8 mouse cellular contexts compared by ENCODE assay signal in the genomic region with DNA sequence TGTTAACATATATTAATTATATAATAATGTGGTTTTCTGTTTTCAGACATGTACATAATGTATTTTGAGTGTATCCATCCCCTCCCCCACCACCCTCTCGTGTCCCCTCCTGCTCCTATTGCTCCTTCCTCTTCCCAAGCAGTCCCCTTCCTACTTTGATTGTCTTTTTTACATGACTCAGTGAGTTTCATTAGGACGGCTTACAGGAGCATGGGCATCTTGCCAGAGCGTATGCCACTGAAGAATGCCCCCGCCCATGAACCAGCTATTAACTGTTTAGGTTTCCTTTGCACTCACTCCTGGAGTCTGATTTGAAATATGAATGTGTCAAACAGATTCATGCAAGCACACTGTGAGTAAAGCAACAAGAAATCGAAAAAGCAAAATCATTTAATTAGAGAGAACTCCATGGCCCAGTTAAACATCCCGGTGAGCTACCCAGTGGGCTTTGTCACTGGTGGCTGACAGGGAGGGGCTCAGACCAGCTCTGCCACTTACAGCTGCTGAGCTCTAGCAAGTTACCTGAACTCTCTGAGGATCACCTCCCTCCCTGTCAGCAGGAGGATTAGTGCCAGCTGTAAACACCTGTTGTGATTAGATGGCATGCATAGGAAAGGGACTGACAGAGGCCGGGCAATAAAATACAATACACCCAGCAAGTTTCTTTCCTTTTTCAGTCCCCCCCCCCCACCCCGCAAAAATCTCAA. TPM values are rescaled to one million over a fixed set of nuclear protein-coding genes. Genes with fewer than 3 reads are reported as not detected.
A peak's percentile ranks its signal among the peaks of the same experiment; 100 is the strongest.
DNase-seq lines count a peak whose midpoint lies in the region; ATAC-seq and TF ChIP-seq lines count a peak whose summit lies in the region.

No protein-coding gene starts in this region.

- no peak for TF ChIP-seq CTCF in heart, postnatal 0 days (IDR thresholded peaks at IDR 0.05; ENCODE audit: low read depth)

- peak; percentile 31 for DNase-seq in heart, postnatal 0 days (ENCODE audit: low spot score)
- DNase-seq in heart, adult 8-10 months (ENCODE audit: low spot score), result no peak
- DNase-seq in midbrain, embryonic 11.5 days (ENCODE audit: low spot score, missing footprints), result no peak
- DNase-seq in midbrain, embryonic 10.5 days (ENCODE audit: low spot score), result no peak
- peak; percentile 35 for DNase-seq in lung, postnatal 10 days
- no peak for DNase-seq in left cerebral cortex, adult 9 months (ENCODE audit: low spot score in 2 of 2)
- DNase-seq in ovary, adult 18-20 months (ENCODE audit: low spot score), result no peak

- H3K36me3 ChIP-seq in heart, postnatal 0 days (replicated peaks; ENCODE audit: control insufficient read depth, insufficient read depth, low read length), result no peaks in the 10 kb centered on the region
- H3K36me3 ChIP-seq in midbrain, embryonic 11.5 days (ENCODE audit: control insufficient read depth, insufficient read depth, low read length), result no peaks in the 10 kb centered on the region
- no peaks in the 10 kb centered on the region for H3K36me3 ChIP-seq in midbrain, embryonic 10.5 days
- H3K36me3 ChIP-seq in stomach, embryonic 16.5 days (ENCODE audit: control insufficient read depth, insufficient read depth, low read length), result no peaks in the 10 kb centered on the region

- no peak for TF ChIP-seq EP300 in heart, postnatal 0 days (IDR thresholded peaks at IDR 0.05; ENCODE audit: low read depth)

- no peak for ATAC-seq in heart, postnatal 0 days (ENCODE audit: insufficient read depth, low read depth)
- peak; percentile 59; the same call in 1 of the 2 replicates for ATAC-seq in midbrain, embryonic 11.5 days (ENCODE audit: low FRiP score)
- peak; percentile 60; the same call in 1 of the 2 replicates for ATAC-seq in stomach, embryonic 16.5 days (ENCODE audit: insufficient read depth, low FRiP score)

- H3K27me3 ChIP-seq in heart, postnatal 0 days (ENCODE audit: control insufficient read depth, insufficient read depth, low read length), result no peaks in the 10 kb centered on the region
- H3K27me3 ChIP-seq in midbrain, embryonic 11.5 days (ENCODE audit: control insufficient read depth, insufficient read depth, low read length), result no peaks in the 10 kb centered on the region
- no peaks in the 10 kb centered on the region for H3K27me3 ChIP-seq in midbrain, embryonic 10.5 days (ENCODE audit: low read depth, poor library complexity, severe bottlenecking)
- H3K27me3 ChIP-seq in stomach, embryonic 16.5 days (ENCODE audit: control insufficient read depth, insufficient read depth, low read length), result no peaks in the 10 kb centered on the region

- no peaks in the 10 kb centered on the region for H3K4me1 ChIP-seq in heart, postnatal 0 days (ENCODE audit: control insufficient read depth, insufficient read depth)
- H3K4me1 ChIP-seq in midbrain, embryonic 11.5 days (ENCODE audit: control insufficient read depth, insufficient read depth, low read length), result no peaks in the 10 kb centered on the region
- H3K4me1 ChIP-seq in midbrain, embryonic 10.5 days, result no peaks in the 10 kb centered on the region
- H3K4me1 ChIP-seq in stomach, embryonic 16.5 days (ENCODE audit: control insufficient read depth, insufficient read depth, low read length), result 0 out of 2 replicates have a peak, but pooled peaks cover 5% of the 10 kb centered on the region

- H3K4me2 ChIP-seq in heart, postnatal 0 days (ENCODE audit: low read depth, low read length), result no peak overlapping the region
- H3K4me2 ChIP-seq in midbrain, embryonic 11.5 days, result no peak overlapping the region
- H3K4me2 ChIP-seq in stomach, embryonic 16.5 days (ENCODE audit: low read depth, low read length), result no peak overlapping the region

- H3K9ac ChIP-seq in heart, postnatal 0 days (replicated peaks; ENCODE audit: low read depth, low read length), result no peak overlapping the region
- no peak overlapping the region for H3K9ac ChIP-seq in midbrain, embryonic 11.5 days (ENCODE audit: low read length)
- no peak overlapping the region for H3K9ac ChIP-seq in stomach, embryonic 16.5 days (ENCODE audit: low read length)

- 38% methylated on average over 8 of the region's 8 CpGs for WGBS in heart, postnatal 0 days
- WGBS in midbrain, embryonic 11.5 days, result 76% methylated on average over 8 of the region's 8 CpGs
- 72% methylated on average over 8 of the region's 8 CpGs for WGBS in midbrain, embryonic 10.5 days
- WGBS in stomach, embryonic 16.5 days, result 35% methylated on average over 8 of the region's 8 CpGs

- no peak overlapping the region for H3K27ac ChIP-seq in heart, postnatal 0 days (ENCODE audit: low read depth)
- H3K27ac ChIP-seq in midbrain, embryonic 11.5 days (ENCODE audit: low read depth, low read length), result no peak overlapping the region
- H3K27ac ChIP-seq in midbrain, embryonic 10.5 days (replicated peaks), result no peak overlapping the region
- H3K27ac ChIP-seq in stomach, embryonic 16.5 days (ENCODE audit: low read length), result no peak overlapping the region

- H3K9me3 ChIP-seq in heart, postnatal 0 days (replicated peaks; ENCODE audit: control insufficient read depth, low read length), result no peaks in the 10 kb centered on the region
- H3K9me3 ChIP-seq in midbrain, embryonic 11.5 days (ENCODE audit: control insufficient read depth, low read length), result no peaks in the 10 kb centered on the region
- no peaks in the 10 kb centered on the region for H3K9me3 ChIP-seq in midbrain, embryonic 10.5 days (replicated peaks)
- H3K9me3 ChIP-seq in stomach, embryonic 16.5 days (replicated peaks; ENCODE audit: control insufficient read depth, low read length), result no peaks in the 10 kb centered on the region

- no peak overlapping the region for H3K4me3 ChIP-seq in heart, postnatal 0 days (ENCODE audit: low read depth, low read length)
- H3K4me3 ChIP-seq in midbrain, embryonic 11.5 days (ENCODE audit: low read depth, low read length), result no peak overlapping the region
- H3K4me3 ChIP-seq in midbrain, embryonic 10.5 days, result no peak overlapping the region
- no peak overlapping the region for H3K4me3 ChIP-seq in stomach, embryonic 16.5 days (replicated peaks; ENCODE audit: low read length)

RNA-seq across cellular contexts. Expression of a gene that starts 50.4 kb away (rescaled TPM):
- total RNA-seq in heart, postnatal 0 days (2014; rRNA removed; ENCODE audit: low replicate concordance), result 2.9 and 9.0 TPM in 2 replicates
- polyA plus RNA-seq in heart, postnatal 0 days (2015; fragmentation: Nextera tagmentation; extraction: Ambion mirVana), result 4.7 and 5.1 TPM in 2 replicates
- total RNA-seq in heart, adult 8-10 months (2022), result 1 to 10 TPM; 2.7 to 5.3 (median 4.5) TPM
- 6.8 and 8.2 TPM in 2 replicates for polyA plus RNA-seq in midbrain, embryonic 11.5 days (2014; fragmentation: Nextera tagmentation; extraction: Ambion mirVana)
- polyA plus RNA-seq in midbrain, embryonic 10.5 days (2016; fragmentation: Nextera tagmentation; extraction: Ambion mirVana), result 5.2 and 6.2 TPM in 2 replicates
- polyA plus RNA-seq in stomach, embryonic 16.5 days (2015; fragmentation: Nextera tagmentation; extraction: Ambion mirVana), result 17.1 and 19.6 TPM in 2 replicates

Comparison
In these comparisons a context has a peak if more than half of its experiments do, and no peak if none do; other contexts are left out.
1. DNase-seq: peak in heart, postnatal 0 days (single experiment) and lung, postnatal 10 days (single experiment); none in heart, adult 8-10 months (single experiment), midbrain, embryonic 11.5 days (single experiment), midbrain, embryonic 10.5 days (single experiment), left cerebral cortex, adult 9 months (0 of 2) and ovary, adult 18-20 months (single experiment).